Mouse (Mus musculus): ENCODE results near the gene Fndc9.

DNA sequence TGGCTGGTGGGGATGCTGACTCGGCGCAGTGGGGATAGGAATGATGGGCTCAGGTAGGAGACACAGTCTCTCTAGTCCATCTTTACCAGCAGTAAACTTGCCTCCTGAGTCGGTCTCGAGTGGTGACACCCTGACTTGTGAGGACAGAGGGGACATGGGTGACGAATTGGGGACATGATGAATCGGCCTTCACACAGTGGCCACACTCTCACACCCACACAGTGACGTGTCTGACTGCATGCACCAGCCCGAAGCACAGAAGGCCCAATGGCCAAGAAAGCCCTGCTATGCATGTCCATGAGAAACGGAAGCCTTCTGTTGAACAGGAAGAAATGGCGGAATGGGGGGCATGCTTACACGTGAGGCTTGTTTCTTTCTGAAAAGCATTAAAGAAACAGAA lies 28.0 kb downstream of the Fndc9 start:
- TF ChIP-seq POLR2A (IDR thresholded peaks at IDR 0.05; ENCODE audit: insufficient read depth, low read depth, low read length) = no peak
- TF ChIP-seq CTCF (IDR thresholded peaks at IDR 0.05) = no peak
